Mouse (Mus musculus): ENCODE measurements around the gene Micall2. TPM values are rescaled to one million over a fixed set of nuclear protein-coding genes. Genes with fewer than 3 reads are reported as not detected.

Gene Micall2
- polyA plus RNA-seq, 1 experiment from 2014 or later = 12.7 TPM

DNA sequence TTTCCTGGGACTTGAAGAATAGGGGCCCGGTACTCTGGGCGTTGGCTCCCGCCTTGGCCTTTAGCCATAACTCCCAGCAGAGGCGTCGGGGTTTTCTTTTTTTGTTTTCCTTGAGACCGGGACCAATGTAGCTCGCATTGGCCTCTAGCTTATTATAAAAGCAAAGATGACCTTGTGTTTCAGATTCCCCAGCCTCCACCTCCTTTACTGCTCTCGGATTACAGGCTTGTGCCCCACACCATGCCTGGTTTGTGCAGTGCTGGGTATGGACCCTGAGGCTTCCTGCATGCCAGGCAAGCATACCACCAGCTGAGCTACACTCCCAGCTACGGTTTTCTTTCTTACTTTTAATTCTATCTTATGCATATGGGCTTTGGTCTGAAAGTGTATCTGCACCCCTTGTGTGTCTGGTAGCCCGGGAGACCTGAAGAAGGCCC lies 386 bp upstream of the Micall2 start:
- peaks cover 29% of the 10 kb centered on the region for H3K4me1 ChIP-seq (ENCODE audit: control insufficient read depth, insufficient read depth, low read length)
- H3K27me3 ChIP-seq (ENCODE audit: control insufficient read depth, insufficient read depth, low read length) = no peaks in the 10 kb centered on the region
- peak overlapping the region; percentile 55; the same call in 1 of the 2 replicates for H3K27ac ChIP-seq (replicated peaks; ENCODE audit: low read depth, low read length)
- H3K4me3 ChIP-seq (replicated peaks; ENCODE audit: low read depth, low read length) = peak overlapping the region; percentile 46
- H3K9ac ChIP-seq (replicated peaks; ENCODE audit: low read length) = 0 out of 2 replicates have a peak overlapping the region, but pooled peaks have one; percentile 7
- no peaks in the 10 kb centered on the region for H3K9me3 ChIP-seq (ENCODE audit: control insufficient read depth, low read length)
- no peaks in the 10 kb centered on the region for H3K36me3 ChIP-seq (ENCODE audit: control insufficient read depth, insufficient read depth, low read length)
- DNase-seq = no peak
- peak; percentile 60 for ATAC-seq (ENCODE audit: low FRiP score, low TSS enrichment)
- WGBS = 11% methylated on average over 10 of the region's 10 CpGs
- peak overlapping the region; percentile 88 for H3K4me2 ChIP-seq (ENCODE audit: low read length)

DNA sequence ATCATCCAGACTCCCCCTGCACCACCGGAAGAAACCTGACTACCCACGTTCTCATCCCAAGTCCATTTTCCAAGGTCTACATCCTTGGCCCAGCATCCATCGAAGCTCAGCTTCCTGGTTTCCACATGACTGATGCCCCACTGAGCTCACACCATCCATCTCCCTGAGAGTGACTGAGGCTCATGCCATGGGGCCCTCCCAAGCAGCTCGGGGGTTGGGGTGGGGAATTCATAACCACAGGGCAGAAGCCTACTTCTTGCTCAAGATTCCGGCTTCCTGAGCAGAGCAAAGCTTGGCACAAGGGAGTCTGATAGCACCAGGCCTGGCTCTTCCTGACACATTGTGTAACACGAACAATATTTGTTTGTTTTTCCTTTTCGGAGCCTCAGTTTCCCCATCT lies 1.4 kb downstream of the Micall2 start:
- Histone ChIP-seq H3K9ac (replicated peaks; ENCODE audit: low read length) (no peak overlapping the region), H3K9me3 (ENCODE audit: control insufficient read depth, low read length) (no peaks in the 10 kb centered on the region), H3K27ac (replicated peaks; ENCODE audit: low read depth, low read length) (no peak overlapping the region), H3K4me3 (replicated peaks; ENCODE audit: low read depth, low read length) (no peak overlapping the region), H3K27me3 (ENCODE audit: control insufficient read depth, insufficient read depth, low read length) (no peaks in the 10 kb centered on the region), H3K36me3 (ENCODE audit: control insufficient read depth, insufficient read depth, low read length) (no peaks in the 10 kb centered on the region), H3K4me1 (ENCODE audit: control insufficient read depth, insufficient read depth, low read length) (peaks cover 35% of the 10 kb centered on the region), H3K4me2 (ENCODE audit: low read length) (peak overlapping the region; percentile 88)
- WGBS = 89% methylated on average over 7 of the region's 7 CpGs
- ATAC-seq (ENCODE audit: low FRiP score, low TSS enrichment) (no peak), DNase-seq (no peak)

DNA sequence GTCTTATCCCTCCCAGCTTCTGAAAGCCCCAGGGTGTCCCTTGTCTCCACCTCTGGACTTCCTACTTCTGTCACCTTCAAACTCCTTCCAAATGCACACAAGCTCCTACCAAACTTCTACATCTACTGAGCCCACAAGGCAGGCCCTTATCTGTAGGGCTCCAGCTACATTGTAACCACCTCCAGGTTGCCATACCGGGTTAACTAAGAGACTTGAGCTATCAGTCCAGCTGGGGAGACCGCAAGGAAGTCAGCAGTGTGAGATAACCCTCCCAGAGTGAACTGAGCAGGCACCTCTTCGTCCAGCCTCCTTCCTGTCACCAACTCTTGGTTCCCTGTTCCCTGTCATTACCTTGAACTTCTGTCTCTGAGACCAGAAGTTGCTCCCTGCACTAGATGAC lies 2.1 kb downstream of the Micall2 start:
- Histone ChIP-seq H3K4me1 (ENCODE audit: control insufficient read depth, insufficient read depth, low read length) (peaks cover 35% of the 10 kb centered on the region), H3K9ac (replicated peaks; ENCODE audit: low read length) (no peak overlapping the region), H3K27ac (replicated peaks; ENCODE audit: low read depth, low read length) (no peak overlapping the region), H3K4me2 (ENCODE audit: low read length) (no peak overlapping the region), H3K9me3 (ENCODE audit: control insufficient read depth, low read length) (no peaks in the 10 kb centered on the region), H3K36me3 (ENCODE audit: control insufficient read depth, insufficient read depth, low read length) (no peaks in the 10 kb centered on the region), H3K27me3 (ENCODE audit: control insufficient read depth, insufficient read depth, low read length) (no peaks in the 10 kb centered on the region), H3K4me3 (replicated peaks; ENCODE audit: low read depth, low read length) (no peak overlapping the region)
- ATAC-seq (ENCODE audit: low FRiP score, low TSS enrichment) (no peak), DNase-seq (no peak)
- 86% methylated on average over 3 of the region's 3 CpGs for WGBS

DNA sequence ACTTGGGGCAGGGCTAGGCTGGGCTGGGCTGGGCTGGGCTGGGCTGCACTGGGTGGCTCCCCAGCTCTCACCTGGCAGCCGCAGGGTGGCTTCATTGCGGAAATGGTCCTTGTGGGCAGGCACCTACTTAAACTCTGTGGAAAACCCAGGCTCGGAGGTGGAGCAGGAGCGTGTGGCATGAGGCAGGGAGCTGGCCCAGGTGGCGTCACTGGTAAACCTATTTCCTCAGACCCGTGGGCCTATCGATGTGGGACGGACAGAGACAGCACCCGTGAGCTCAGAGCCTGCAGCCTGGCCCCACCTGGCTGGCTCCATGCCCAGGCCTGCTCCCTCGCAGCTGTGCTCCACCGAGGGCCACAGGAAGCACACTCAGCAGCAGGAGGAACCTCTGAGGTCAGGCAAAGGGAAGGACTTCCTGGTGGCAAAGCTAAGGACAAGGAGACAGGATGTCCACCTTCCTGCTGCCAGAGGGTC lies 3.5 kb downstream of the Micall2 start:
- Histone ChIP-seq H3K9ac (replicated peaks; ENCODE audit: low read length) (no peak overlapping the region), H3K4me2 (ENCODE audit: low read length) (no peak overlapping the region), H3K27me3 (ENCODE audit: control insufficient read depth, insufficient read depth, low read length) (no peaks in the 10 kb centered on the region), H3K36me3 (ENCODE audit: control insufficient read depth, insufficient read depth, low read length) (no peaks in the 10 kb centered on the region), H3K9me3 (ENCODE audit: control insufficient read depth, low read length) (no peaks in the 10 kb centered on the region), H3K27ac (replicated peaks; ENCODE audit: low read depth, low read length) (no peak overlapping the region), H3K4me1 (ENCODE audit: control insufficient read depth, insufficient read depth, low read length) (peaks cover 35% of the 10 kb centered on the region), H3K4me3 (replicated peaks; ENCODE audit: low read depth, low read length) (no peak overlapping the region)
- 87% methylated on average over 11 of the region's 11 CpGs for WGBS
- DNase-seq (no peak), ATAC-seq (ENCODE audit: low FRiP score, low TSS enrichment) (no peak)

DNA sequence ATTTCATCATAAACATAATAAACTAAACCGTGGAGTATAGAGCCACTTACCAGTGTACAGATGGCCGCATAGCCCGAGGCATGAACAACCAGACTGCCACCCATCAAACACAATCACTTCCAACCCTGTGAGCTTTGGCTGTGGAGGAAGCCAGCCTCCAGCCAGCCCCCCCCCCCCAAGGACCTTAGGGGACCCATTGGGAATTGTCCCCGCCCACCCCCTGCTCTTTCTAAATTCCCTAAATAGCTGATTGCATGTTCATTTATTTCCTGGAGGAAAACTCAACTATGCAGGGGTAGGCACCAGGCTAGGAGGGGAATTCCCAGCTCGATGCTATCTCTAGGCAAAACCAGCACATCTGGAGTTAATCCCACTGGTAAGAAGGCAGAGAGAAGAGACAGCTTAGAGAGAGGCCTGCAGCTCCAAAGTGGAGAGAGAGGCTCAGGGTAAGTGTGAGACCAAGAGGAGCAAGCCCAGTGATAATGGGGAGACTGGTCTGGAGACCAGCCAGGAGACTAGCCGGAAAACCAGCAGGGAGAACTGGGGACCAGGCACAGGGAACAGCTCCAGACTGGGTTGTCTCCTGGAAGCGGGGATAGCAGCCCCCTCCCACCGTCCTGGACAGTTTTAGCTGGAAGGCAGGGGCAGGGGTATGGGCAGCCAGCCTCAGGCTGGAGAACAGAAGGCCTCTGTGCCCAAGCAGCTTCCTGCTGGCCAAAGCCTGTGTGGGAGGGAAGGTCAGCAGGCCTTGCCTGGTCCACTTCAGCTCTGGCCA lies 5.2 kb downstream of the Micall2 start:
- Histone ChIP-seq H3K4me3 (replicated peaks; ENCODE audit: low read depth, low read length) (no peak overlapping the region), H3K4me1 (ENCODE audit: control insufficient read depth, insufficient read depth, low read length) (peaks cover 30% of the 10 kb centered on the region), H3K36me3 (ENCODE audit: control insufficient read depth, insufficient read depth, low read length) (no peaks in the 10 kb centered on the region), H3K9me3 (ENCODE audit: control insufficient read depth, low read length) (no peaks in the 10 kb centered on the region), H3K27ac (replicated peaks; ENCODE audit: low read depth, low read length) (0 out of 2 replicates have a peak overlapping the region, but pooled peaks have one; percentile 20), H3K9ac (replicated peaks; ENCODE audit: low read length) (0 out of 2 replicates have a peak overlapping the region, but pooled peaks have one; percentile 16), H3K27me3 (ENCODE audit: control insufficient read depth, insufficient read depth, low read length) (no peaks in the 10 kb centered on the region), H3K4me2 (ENCODE audit: low read length) (no peak overlapping the region)
- ATAC-seq (ENCODE audit: low FRiP score, low TSS enrichment) (no peak), DNase-seq (no peak)
- WGBS = 59% methylated on average over 8 of the region's 8 CpGs

DNA sequence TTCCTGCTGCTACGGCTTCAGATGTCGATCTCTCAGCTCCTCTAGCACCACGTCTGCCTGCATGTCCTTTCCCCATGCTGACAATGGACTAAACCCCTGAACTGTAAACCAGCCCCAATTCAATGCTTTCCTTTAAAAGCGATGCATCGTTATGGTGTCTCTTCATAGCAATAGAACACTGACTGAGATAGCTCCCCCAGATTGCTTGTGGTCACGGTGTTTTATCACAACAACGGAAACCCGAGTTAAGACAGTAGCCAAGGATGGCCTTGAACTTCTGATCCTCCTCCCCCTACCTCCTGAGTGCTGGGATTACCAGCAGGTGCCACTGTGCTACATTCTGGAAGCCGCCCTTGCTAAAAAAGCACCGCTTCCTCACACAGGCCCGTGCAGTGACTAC lies 8.9 kb downstream of the Micall2 start:
- no peaks in the 10 kb centered on the region for H3K36me3 ChIP-seq (ENCODE audit: control insufficient read depth, insufficient read depth, low read length)
- no peak overlapping the region for H3K4me2 ChIP-seq (ENCODE audit: low read length)
- no peak overlapping the region for H3K4me3 ChIP-seq (replicated peaks; ENCODE audit: low read depth, low read length)
- peaks cover 6% of the 10 kb centered on the region; the same call in 1 of the 2 replicates for H3K4me1 ChIP-seq (ENCODE audit: control insufficient read depth, insufficient read depth, low read length)
- 88% methylated on average over 11 of the region's 11 CpGs for WGBS
- no peak for DNase-seq
- H3K9ac ChIP-seq (replicated peaks; ENCODE audit: low read length) = no peak overlapping the region
- H3K9me3 ChIP-seq (ENCODE audit: control insufficient read depth, low read length) = no peaks in the 10 kb centered on the region
- H3K27me3 ChIP-seq (ENCODE audit: control insufficient read depth, insufficient read depth, low read length) = no peaks in the 10 kb centered on the region
- no peak overlapping the region for H3K27ac ChIP-seq (replicated peaks; ENCODE audit: low read depth, low read length)
- ATAC-seq (ENCODE audit: low FRiP score, low TSS enrichment) = no peak

DNA sequence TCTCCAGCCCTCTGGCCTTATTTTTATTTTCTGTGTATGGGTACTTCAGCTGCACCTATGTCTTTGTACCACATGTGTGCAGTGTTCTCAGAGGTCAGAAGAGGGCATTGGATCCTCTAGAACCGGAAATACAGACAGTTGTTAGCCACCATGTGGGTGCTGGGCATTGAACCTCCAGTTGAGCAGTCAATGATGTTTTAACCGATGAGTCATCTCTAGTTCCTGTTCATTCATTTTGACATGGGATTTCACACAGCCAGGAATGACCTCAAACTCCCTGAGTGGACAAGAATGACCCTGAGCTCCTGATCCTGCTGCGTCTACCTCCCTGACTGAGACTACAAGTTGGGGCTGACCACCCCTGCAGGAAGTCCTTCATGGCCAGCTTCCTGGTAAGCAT lies 9.9 kb downstream of the Micall2 start:
- H3K27ac ChIP-seq (replicated peaks; ENCODE audit: low read depth, low read length) = no peak overlapping the region
- 94% methylated on average over 3 of the region's 3 CpGs for WGBS
- no peaks in the 10 kb centered on the region for H3K36me3 ChIP-seq (ENCODE audit: control insufficient read depth, insufficient read depth, low read length)
- DNase-seq (no peak), ATAC-seq (ENCODE audit: low FRiP score, low TSS enrichment) (no peak)
- no peak overlapping the region for H3K4me3 ChIP-seq (replicated peaks; ENCODE audit: low read depth, low read length)
- peaks cover 4% of the 10 kb centered on the region; the same call in 1 of the 2 replicates for H3K4me1 ChIP-seq (ENCODE audit: control insufficient read depth, insufficient read depth, low read length)
- no peaks in the 10 kb centered on the region for H3K9me3 ChIP-seq (ENCODE audit: control insufficient read depth, low read length)
- no peak overlapping the region for H3K9ac ChIP-seq (replicated peaks; ENCODE audit: low read length)
- H3K27me3 ChIP-seq (ENCODE audit: control insufficient read depth, insufficient read depth, low read length) = no peaks in the 10 kb centered on the region
- no peak overlapping the region for H3K4me2 ChIP-seq (ENCODE audit: low read length)

DNA sequence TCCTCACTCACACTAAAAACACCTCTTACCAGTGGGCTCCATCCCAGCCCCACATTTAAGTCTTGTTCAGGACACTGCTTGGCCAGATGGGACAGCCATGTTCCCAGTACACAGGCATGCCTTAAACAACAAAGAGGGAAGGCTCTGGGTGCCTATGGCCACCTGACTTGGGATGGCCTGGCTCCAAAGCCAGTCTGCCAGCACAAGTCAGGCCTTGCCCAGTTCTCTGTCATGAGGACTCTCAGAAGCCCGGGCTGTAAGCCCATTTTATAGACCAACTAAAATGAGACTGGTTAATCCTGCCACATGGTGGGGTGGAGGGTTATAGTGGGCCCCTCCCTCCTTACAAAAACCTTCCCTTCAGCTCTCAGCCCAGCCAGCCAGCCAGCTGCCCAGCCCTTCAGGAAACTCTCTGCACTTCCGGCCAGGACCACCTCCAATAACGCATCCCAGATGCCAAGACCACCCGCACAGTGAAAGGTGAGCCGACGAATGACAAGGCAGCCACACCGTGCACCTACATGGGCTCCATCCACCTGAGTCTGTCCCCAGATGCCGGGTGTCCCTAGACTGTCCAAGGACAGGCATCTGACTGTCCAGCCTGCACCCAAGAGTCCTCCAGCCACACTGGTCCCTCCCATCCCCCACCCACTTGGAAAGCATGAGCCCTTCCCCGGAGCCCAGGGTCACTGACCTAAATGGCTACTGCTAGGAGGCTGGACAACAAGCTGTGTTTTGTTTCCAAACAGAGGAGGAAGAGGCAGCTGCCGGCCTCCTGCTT lies 11.6 kb downstream of the Micall2 start:
- Histone ChIP-seq H3K36me3 (ENCODE audit: control insufficient read depth, insufficient read depth, low read length) (no peaks in the 10 kb centered on the region), H3K4me2 (ENCODE audit: low read length) (no peak overlapping the region), H3K9me3 (ENCODE audit: control insufficient read depth, low read length) (no peaks in the 10 kb centered on the region), H3K4me1 (ENCODE audit: control insufficient read depth, insufficient read depth, low read length) (no peaks in the 10 kb centered on the region), H3K9ac (replicated peaks; ENCODE audit: low read length) (no peak overlapping the region), H3K27me3 (ENCODE audit: control insufficient read depth, insufficient read depth, low read length) (no peaks in the 10 kb centered on the region), H3K4me3 (replicated peaks; ENCODE audit: low read depth, low read length) (no peak overlapping the region), H3K27ac (replicated peaks; ENCODE audit: low read depth, low read length) (no peak overlapping the region)
- ATAC-seq (ENCODE audit: low FRiP score, low TSS enrichment) (no peak), DNase-seq (no peak)
- 61% methylated on average over 10 of the region's 10 CpGs for WGBS

Data from midbrain, embryonic 14.5 days (tissue).